Mouse (Mus musculus) frontal cortex, adult 2 months (tissue): ENCODE measurements around the gene Mst1. TPM values are rescaled to one million over a fixed set of nuclear protein-coding genes. Genes with fewer than 3 reads are reported as not detected.

Source experiments
- DNase-seq, 2 experiments: peaks; one replicate each; pipeline ENCODE4 v3.0.0; 2022; ENCODE audit warnings: low spot score in 1 of 2; ENCODE audit errors: extremely low spot score in 1 of 2
- polyA plus RNA-seq: library from polyadenylated mRNA; depleted of rRNA; stranded (reverse); fragments of >200 nt; gene quantifications from 2 replicates; pipeline ENCODE4 v1.2.3, GENCODE M21; 2012

Gene Mst1
- polyA plus RNA-seq, 1 experiment: 0.04 TPM

DNA sequence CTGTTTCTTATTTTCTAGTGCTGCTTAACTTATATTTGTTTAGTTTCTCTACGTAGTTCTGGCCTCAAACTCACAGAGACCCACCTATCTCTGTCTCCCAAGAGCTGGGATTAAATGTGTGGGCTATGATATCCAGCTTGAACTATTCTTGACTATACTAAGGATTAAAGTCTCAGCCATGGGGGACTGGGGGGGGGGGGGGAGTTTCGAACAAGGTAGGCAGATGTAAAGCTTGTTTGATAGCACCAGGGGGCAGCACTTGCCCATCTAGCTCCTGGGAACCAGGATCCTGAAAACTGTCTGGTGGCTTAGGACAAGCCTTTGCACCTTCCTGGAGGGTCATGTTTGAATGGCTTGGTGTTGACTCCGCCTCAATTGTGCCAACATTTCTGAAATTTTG is 15.3 kb downstream of the Mst1 start:
- DNase-seq: peak in 1 of 2 experiments; percentile 77

- no peak for DNase-seq
These were observed 15.9 kb downstream of the Mst1 start for GRCm38 (mm10) chr9:108095949-108096712.

GRCm38 (mm10) chr9:108099619-108100018 is 19.4 kb downstream of the Mst1 start:
- DNase-seq: no peak

DNA sequence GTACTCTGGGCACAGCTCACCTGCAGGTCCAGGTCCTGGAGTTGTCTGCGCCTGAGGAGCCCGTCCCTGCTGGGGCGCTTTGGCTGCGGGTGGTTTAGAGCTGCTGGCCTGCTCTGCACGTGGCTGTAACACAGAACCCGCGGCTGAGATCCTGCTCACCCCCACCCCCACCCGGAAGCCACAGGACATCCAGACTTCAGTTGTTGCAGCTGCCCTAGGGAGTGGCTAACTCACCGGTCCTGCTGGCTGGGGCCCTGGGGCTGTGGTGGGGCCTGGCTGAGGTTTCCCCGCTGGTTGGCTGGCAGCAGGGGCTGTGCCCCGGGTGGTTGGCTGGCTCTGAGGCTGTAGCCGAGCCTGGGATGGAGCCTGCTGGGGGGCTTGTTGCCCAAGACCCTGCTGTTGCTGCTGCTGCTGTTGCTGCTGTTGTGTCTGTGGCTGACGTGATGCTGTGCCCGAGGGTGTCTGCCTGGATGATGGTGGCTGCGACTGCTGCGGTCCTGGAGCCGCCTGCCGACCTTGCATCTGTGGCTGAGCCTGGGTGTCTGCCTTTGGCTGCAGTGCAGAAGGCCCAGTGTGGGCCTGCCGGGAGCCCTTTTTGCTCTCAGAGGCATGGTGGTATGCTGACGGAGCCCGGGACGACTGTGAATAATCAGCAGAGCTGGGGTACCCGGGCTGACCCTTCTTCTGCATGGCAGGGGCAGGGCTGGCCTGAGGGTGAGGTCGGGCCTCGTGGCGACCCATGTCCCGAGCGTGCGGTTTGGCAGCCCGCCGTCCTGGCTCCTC is 24.7 kb downstream of the Mst1 start:
- DNase-seq: no peak

DNA sequence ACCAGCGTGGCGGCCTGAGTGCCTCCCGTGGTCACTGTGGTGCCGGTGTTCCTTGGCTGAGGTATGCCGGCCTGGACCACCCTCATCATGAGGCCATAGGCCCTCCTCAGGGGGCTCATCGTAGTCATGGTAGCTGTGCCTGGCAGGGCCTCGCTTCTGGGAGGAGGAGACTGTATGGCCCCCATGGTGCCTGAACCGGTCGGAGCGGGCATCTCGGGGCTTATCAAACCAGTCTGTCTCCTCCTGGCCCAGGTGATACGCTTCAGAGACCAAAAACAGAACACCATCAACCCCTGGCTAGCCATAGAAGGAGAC is 25.3 kb downstream of the Mst1 start:
- DNase-seq: no peak

- no peak for DNase-seq
These were observed 25.9 kb downstream of the Mst1 start for GRCm38 (mm10) chr9:108106090-108106489.

- DNase-seq: no peak
These were observed 27.6 kb downstream of the Mst1 start for GRCm38 (mm10) chr9:108107867-108108266.

DNA sequence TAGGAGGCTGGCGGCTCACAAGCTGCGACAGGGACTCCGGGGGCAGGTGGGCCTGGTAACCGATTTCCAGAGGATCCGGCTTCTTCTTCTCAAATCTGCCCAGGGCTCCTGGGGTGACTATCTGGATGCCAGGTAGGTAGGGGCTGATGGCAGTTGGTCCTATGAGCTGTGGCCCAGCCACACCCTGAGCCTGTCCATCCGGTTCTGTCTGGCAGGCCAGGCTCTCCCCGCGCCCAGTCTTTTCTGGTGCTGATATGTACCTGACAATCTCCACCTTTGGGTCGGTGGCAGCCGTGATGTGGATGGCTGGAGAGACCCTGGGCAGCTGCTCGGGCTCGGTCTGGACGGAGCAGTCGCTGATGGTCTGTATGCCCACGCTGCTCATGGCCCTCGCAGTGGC is 29.9 kb downstream of the Mst1 start:
- DNase-seq: no peak

- DNase-seq: no peak
These were observed 30.9 kb downstream of the Mst1 start for GRCm38 (mm10) chr9:108111101-108111592.

DNA sequence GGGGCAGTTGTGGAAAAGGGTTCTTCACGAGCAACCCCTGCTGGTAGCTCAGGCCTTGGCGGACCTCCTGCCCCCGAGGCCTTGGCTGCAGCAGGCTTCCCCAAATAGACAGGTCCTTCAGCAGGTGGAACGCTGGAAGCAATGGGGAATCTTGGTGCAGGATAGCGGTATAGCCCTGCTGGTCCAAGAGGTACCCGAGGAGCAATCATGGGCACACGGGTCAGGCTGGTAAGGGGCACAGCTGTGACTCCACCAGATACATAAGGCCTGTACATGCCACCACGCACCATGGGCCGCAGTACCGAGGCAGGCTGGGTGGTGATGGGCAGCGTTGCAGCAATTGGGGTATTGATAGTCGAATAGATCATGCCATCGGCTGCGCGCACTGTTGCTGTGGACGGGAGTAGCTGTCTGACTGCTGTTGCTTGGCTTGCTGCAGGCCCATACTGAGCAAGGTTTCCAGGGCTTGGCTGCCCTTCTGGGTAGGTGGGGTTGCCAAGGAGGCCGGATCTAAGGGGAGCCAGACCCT is 31.4 kb downstream of the Mst1 start:
- DNase-seq: no peak

- no peak for DNase-seq
These were observed 32.6 kb downstream of the Mst1 start for GRCm38 (mm10) chr9:108112719-108113340.

DNA sequence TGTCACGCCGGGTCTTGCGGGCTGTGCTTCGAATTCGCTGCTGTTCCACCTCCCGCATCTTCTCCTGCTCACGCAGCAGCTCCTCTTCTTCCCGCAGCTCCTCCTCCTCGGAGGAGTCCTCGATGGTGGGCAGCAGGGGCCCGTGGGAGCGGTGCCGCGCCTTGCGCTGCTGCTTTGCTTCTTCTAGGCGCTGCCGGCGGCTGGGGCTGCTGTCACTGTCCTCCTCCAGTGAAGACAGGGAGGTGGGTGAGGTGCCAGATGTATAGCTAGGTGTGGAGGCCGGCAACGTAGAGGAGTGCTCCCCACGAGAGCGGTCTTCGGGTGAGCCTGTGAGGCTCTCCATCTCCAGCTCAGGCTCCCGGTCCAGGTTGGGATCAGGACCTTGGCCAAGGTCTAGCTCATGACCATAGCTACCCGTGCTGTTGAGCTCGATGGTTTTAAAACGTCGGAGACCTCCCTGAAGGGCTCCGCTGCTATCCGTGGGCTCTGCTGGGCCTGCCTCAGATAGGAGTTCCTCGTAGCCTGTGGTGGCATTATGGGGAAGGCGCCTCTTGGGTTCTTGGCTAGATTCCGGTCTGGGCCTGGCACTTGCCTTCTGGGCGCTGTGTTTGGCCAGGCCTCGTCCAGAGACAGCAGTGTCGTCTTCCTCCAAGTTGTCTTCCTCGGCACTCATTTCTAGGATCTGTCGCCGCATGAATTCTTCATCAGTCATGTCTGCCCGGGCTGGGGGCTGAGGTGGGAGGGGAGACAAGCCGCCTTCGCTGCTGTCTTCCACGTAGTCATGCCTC is 35.2 kb downstream of the Mst1 start:
- DNase-seq: peak in 1 of 2 experiments; percentile 72

- no peak for DNase-seq
These were observed 36.9 kb downstream of the Mst1 start for GRCm38 (mm10) chr9:108117143-108117542.

- DNase-seq: peak in 1 of 2 experiments; percentile 49
These were observed 39.7 kb downstream of the Mst1 start for GRCm38 (mm10) chr9:108119891-108120411.

DNA sequence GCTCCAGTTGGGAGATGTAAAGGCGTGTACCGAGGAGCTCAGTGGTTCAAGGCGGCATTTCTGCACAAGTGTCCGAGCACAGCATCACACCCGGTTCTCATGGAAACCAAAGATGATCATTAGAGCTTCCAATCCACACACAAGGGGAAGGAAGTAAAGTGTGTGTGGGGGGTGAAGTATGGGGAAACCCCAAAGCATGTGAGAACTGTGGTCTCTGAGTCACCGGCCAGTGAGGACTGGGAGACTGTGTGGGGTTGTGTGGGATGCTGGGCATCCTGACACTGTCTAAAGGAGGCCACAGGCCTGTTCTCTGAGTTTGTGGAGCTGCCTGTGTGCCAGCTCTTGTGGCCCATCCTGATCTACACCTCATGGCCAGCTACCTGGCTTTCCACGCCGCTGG is 40.4 kb downstream of the Mst1 start:
- DNase-seq: no peak

GRCm38 (mm10) chr9:108121170-108121969 is 41.1 kb downstream of the Mst1 start:
- no peak for DNase-seq

- DNase-seq: no peak
These were observed 43.7 kb downstream of the Mst1 start for GRCm38 (mm10) chr9:108123916-108124315.

DNA sequence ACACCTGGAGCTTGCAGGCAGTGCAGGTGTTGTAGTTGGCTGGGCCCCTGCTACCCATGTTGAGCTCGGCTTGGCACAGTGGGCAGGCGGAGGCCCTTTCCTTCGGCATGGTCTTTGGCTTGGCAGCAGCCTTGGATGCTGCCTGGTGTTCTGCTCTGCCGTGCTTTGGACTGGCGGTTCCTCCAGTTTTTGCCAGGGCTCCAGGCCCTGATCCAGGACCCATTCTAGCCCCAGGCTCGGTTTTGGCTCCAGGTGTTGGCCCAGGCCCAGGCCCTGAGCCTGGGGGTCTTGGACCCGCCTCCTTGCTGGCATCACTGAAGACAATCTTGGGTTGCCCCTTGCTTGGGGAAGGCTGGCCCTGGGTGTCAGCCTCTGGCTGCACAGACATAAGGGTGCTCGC is 45.5 kb downstream of the Mst1 start:
- DNase-seq: no peak

GRCm38 (mm10) chr9:108126436-108127180 is 46.4 kb downstream of the Mst1 start:
- DNase-seq: no peak
